Mouse (Mus musculus) thymus, adult 18-20 months (tissue): ENCODE data around the gene Nfasc.

Source experiments
- DNase-seq, 2 experiments: peaks; one replicate each; pipeline ENCODE4 v3.0.0; 2022; ENCODE audit warnings: mixed read lengths in 2 of 2

The Nfasc gene

DNA sequence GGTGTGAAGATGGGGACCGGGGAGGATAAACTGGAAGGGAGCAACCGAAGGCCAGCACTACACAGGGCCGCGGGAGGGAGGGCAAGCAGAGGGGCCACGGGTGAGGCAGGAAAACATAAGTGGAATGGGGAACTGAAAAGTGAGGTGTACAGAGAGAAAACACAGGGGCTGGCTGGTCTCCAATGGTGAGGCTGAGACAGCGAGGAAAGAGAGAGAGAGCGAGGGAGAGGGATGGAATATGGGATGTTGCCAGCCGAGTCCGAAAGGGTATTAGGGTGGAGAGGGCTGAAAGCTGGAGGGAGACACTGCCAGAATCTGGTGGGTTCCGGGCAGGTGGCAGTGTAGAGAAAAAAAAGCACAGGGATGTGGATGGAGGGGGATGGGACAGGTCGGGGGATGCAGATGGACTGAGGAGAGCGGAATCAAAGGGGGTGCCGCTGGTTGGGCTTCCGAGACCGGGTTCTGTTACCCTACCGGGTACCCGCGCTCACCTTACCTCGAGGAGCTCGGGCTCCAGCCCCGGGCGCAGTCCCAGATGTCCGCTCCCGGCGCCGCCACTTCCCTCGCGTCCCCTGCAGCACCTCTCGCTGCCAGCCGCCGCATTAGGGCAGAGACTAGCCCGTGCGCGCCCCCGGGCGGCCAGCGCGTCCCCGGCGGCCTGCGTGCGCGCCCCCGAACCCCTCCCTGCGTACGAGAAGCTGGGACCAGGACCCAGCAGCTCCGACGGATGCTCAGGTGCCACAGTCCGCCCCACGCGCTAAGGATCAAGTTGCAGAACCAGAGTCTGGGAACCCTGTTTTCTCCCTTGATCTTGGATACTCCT lies at the start of gene Nfasc:
TSS of gene Nfasc (minus strand) at position 623 of the 823 bp plus-strand sequence.
- DNase-seq, result no peak

DNA sequence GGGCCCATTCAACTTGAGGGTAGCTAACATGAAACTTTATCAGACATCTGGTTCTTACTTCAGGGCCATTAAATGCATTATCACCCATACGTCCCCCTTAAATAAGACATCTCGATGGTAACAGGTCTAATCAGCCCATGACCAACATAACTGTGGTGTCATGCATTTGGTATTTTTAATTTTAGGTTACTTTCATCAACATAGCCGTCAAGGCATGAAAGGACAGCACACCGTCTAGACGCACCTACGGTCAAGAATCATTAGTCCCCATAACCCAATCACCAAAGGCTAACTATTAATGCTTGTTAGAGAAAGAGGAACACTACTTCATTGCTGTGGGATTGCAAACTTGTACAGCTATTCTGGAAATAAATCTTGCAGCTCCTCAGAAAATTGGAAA lies 49.5 kb upstream of the Nfasc start:
- DNase-seq, result no peak

DNA sequence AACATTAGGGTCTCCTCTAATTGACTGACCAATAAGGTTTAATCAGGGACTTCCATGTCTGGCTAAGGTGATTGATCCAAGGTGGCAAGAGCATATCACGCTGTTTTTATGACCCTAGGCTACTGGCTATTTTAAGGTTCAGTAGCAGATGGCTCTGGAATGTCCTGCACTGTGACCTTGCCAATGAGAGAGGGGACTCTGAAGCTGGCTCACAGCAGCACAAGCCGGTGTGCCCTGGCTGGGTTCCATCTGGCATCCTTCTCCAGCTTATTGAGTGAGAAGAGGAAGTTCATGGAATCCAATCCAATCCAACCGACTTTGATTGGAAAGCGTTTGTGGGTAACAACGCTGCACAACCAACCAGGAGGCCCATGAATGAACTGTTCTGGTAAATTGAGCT lies 45.3 kb upstream of the Nfasc start:
- DNase-seq, result no peak

DNA sequence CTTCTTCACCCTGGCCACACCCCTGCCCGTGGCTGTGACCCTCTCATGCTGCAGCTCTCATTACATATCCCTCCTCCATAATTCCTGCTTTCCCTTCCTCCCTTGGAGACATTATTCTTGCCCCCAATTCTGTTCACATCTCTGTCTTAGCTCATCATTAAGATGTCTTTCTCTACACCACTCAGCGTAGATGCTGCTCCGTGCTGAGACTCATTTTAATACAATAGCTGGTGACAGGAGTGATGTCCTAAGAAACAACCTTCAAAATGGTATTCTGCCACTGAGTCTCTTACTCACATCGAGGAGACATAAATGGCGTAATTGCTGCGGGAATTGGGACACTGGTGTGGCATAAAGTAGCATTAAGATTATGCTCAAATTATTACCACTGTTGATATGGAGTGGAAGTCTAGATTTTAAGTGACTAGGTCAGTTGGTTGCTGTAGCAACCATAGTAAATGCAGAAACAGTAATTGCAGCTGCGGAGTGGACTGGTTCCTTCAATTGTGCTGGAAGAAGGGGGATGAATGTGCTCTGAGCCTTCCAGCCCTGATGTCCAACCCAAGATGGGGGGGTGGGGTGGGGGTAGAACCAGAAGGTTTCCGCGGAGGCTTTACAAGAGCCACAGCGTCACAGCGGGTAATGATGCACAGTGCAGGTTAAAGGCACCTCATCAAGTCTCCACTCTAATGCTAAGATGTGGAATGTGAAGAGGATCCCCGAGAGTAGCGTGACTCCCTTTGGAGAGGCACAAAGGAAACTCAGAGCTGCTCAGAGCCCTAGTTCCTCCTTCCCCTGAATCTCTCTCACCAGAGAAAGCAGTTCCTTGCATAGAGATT lies 40.2 kb upstream of the Nfasc start:
- DNase-seq, result no peak

DNA sequence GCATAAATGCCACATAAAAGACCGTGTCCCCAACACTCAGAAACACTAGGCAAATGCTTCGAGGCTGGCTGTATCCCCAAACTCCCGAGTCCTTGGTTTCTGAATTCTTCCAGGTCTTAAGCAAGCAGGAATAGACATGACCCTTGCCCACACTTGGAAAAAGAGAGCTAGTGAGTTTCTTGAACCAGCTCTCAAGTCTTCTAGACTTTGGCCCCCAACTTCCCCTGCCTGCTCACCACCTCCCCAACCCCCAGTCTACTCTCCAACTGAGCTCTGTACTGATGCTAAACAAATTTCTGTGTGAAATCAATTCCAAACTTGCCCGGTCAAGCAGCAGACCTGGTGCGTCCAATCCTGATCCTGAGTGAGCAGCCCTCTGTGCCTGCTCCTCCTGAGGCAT lies 39.4 kb upstream of the Nfasc start:
- no peak for DNase-seq

DNA sequence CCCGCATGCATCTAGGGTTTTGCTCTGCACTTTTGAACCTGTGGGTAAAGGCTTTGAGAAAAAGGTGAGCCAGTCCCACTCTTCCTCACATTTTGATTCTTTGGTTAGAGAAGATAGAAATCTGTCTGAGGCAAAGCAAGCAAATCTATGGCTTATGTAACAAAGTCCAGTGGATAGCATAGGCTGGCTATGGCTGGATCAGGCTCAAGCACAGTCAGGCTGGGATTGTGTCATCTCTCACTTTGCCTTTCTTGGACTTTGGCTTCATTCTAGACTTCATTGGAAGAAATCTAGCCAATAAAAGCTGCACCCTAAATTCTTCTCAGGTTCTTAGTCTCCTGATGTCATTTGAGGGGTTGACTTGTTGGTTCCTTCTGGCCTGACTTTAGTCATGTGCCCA lies 38.7 kb upstream of the Nfasc start:
- DNase-seq, result no peak

DNA sequence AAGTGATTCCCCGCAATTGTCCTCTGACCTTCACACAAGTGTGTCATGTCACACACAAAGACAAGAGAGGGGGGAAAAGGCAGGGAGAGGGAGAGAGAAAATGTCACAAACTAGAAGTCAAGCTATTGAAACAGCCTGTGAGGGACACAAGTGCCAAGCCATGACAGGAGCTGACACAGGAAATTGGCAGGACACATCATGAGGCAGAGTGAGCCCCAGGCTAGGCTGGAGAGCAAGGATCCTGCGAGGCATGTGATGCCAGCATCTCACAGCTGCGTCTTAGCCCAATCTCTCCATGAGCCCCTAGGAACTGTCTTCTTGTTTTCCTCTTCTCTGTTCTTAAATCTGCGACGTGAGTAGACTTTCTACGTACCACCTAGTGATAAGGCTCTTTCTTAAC lies 33.4 kb upstream of the Nfasc start:
- no peak for DNase-seq

DNA sequence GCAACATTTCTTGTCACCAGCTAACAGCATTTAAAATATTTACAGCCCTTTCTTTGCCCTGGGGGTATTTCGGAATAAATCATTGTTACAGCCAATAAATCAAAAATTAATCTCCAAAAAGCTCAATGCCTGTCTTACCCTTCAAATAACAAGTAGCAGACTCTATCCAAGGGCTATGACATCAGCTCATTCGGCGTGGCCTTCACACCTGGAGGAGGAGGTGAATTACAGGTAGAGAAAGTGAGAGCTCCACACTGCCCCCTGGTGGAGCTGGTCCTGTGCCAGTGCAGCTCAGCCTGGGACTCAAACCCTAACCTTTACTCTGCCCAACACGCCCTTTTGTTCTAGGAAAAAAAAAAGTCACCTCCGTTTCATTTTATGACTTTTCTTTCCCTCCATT lies 29.8 kb upstream of the Nfasc start:
- DNase-seq, result no peak

DNA sequence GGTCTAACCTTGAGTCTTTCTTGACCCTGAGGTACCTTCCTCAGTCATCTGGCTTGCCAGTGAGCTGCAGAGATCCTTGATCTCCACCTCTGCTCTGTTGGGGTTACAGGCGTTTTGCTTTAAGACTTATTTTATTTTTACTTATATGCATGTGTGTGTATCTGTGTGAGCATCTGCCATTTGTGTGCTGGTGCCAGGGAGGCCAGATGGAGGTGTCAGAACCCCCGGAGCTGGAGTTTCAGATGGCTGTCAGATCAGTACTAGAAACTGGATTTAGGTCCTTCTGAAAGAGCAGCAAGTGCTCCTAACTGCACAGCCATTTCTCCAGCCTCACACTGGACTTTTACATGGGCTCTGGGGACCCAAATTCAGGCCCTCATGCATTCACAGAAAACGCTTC lies 28.0 kb upstream of the Nfasc start:
- DNase-seq, result no peak

DNA sequence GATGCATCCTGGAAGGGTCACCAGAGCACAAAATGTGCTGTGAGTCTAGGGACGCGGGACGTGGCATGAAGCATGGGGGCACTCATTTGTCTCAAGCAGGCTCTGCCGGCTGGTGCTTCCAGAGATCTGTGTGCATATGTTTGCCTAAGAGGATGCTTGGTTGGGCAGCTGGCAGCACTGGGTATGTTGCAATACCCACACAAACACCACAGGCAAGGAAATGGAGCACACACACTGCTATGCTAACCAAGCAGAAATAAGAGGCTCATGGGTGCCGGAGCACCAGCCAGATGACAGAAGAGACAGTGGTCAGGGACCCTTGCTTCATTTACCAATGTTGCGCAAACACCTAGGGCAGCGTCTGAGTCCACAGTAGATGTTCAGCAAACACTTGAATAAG lies 25.8 kb upstream of the Nfasc start:
- no peak for DNase-seq

DNA sequence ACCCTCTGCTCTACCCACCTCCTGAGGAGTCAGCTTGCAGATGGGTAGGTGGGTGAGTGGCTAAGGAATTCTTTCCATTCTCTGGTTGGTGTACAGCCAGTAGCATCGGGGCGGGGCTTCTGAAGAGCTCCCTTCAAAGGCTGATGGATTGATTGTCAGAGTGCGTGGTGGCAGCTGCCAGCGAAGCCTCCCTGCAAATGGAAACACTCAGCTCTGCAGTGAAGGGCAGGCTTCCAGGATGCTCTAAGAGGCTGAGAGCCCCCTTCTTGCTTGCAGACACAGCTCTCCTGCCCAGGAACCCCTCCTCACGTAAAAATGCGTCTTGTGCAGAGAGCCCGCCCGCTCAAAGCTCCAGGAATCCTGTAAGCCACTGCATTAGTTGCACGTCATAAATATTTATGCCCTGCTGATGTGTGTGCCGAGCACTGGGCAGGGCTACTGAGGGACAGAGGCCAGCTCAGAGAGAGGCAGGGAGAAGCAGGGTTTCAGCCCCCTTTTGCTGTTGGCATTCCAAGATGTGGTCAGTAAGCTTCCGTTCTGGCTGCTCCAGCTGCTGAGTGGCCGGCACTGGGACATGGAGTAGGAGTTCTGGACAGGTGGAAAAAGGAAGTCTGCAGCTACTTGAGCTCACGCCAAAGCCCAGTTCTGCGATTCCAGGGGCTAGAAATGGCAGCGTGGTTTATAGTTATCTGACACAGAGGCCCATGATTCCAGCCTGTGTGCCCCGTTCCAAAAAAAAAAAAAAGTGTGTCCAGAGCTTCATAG lies 24.5 kb upstream of the Nfasc start:
- DNase-seq, result no peak

DNA sequence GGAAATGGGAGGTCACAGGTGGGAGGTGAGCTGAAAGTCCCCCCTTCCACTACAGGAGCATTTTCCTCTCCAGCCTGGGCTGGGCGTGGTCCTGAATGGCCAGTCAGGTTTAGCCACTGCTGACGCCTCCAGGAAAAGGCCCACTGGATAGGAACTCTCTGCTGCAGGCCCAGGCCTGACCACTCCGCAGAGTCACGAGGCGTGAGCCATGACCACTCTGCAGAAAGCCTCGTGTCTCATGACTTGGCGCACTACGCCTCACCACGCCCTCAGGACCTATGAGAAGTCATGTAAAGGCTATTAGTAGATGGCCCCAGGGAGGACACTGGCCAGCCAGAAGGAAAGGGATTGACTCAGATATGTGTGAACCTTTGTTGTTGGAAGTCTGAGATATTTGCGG lies 23.6 kb upstream of the Nfasc start:
- DNase-seq, result no peak

DNA sequence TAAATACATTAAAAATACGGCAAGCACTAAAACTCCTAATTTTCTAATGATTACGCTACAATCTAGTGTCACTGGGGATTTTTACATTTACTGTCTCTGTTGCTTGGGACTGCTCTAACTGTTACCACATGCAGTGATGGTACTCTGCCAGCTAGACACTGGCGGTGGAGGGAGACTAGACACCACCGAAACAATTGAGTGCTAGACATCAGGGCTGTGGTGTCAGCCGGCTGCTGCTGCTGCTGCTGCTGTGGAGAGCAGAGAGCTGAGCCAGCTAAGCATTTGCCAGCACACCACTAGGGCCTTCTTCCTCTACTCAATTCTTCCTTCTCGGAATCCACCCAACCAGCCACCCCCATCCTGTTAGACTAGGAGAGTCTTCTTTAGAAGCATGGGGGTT lies 17.8 kb upstream of the Nfasc start:
- DNase-seq, result no peak

DNA sequence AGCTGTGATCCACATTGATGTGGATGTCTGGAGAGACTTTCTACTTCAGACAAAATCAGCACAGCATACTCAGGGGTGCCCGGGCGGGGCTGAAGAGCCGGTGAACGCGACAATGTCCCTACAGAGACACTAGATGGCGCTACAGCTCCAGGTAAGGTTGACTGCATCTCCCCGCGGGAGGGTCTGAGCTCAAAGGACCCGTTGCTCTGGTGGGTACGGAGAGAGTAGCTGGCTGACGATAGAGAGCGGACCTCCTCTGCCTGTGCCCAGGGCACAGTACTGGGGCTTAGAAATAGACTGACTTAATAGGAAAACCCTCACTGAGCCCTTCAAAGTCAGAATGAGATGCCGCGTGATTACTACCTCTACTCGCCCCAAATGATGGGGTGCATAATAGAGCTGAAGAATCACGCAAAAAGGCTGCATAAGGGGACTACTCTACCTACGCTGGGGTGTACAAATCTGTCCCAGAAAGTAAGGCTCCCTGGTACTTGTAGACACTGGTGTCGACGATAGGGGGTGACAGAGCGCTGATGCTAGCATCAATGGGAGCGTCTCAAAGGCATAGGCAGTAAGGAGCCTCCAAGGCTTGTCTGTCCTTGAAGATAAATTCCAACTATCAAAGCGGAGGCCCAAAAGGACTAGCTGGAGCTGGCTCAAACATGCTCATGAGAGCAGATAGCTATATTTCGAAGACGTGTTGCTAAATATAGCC lies 17.2 kb upstream of the Nfasc start:
- DNase-seq, result peak in 1 of 2 experiments; percentile 7

DNA sequence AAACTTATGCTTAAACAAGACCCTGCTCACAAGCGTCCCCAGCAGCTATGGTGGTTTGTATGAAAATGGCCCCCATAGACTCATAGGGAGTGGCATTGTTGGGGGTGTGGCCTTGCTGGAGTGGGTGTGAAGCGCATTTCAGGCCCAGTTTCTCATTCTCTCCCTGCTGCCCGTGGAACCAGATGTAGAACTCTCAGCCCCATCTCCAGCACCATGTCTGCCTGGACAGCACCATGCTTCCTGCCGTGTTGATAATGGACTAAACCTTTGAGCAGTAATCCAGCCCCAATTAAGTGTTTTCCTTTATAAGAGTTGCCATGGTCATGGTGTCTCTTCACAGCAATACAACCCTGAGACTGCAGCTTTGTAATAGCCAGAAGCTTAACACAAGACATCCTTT lies 13.6 kb upstream of the Nfasc start:
- DNase-seq, result no peak

DNA sequence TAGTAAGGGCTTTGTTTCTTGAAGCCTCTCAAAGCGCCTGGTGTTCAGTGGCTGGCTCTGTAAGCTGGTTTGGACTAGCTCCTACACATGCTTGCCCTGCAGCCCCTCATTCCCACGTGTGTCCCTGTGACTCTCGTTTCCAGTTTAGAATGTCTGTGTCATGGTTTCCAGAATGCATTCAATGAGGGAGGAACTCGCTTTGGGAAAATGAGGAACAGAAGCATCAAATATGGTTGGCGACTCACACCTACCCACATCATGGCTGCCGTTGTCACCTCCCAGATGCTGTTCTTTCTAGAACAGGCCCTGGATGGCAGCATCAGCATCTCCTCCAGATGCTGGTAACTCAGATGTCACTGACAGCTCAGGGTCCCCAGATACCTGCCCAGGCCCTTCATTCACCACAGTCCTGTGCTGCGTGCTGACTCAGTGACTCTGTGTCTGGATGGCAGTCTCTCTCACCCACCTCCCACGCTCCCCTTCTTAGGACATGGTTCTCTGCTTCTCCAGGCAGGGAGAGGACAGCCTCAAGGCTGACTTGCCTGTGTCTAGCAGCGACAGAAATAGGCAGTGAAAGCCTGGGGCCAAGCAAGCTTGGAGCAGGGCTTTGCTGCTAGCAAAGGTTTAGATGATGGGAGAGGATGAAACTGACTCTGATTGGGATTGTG lies 7.8 kb upstream of the Nfasc start:
- no peak for DNase-seq

DNA sequence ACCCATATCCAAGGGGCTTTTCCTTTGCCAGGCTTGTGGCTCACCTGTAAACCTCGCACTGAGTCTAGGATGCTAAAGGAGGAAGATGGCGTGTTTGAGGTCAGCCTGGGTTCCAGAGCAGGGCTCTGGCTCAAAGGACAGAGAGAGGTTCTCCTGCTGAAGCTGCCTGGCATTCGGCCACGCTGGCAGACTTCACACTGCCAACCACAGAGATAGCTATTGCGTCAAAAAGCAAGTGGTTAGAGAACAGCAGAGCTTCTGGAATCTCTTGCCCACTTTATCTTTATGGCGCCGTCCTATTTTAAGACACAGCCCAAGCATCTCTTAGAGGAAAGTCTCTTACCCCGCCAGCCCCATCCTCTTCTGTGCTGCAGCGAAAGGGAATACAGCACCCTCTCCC lies 4.7 kb upstream of the Nfasc start:
- no peak for DNase-seq

DNA sequence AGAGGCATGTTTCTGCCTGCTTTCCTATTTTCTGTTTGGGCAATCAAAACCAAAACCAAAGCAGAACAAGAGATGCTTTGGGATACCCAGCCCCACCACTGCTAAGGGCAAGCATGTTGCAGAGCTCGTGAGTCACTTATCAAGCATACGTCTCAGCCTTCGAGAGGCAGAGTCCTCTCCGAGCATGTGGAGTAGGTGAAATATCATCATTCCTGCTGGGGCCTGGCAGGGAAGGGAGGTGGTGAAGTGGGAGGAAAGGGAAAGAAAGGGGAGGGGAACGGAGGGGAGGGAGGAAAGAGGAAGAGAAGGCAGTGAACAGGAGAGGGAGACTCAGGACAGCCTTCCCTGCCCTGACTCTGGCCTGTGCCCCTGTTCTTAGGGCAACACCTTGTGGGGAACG lies 4.0 kb upstream of the Nfasc start:
- no peak for DNase-seq

DNA sequence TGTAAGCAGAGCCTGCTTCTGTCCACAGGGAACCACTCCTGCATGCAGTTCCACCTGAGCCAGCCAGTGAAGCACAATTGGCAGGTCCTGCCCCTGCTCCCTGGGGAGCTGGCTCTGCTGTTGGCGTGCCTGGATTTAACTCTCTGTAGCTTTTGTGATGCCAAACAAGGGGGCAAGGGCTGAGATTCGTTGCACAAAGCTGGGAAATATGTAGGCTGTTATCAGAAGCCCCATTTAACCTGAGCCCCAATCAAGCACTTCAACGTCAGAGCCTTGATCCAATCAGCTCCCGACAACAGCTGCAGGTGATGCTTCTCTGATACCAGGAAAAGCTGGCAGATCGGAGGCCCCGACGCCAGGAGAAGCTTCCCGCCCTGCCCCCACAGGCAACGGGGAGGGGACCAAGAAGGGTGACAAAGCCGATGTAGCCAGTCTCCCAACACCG lies 2.5 kb downstream of the Nfasc start:
- DNase-seq, result no peak

DNA sequence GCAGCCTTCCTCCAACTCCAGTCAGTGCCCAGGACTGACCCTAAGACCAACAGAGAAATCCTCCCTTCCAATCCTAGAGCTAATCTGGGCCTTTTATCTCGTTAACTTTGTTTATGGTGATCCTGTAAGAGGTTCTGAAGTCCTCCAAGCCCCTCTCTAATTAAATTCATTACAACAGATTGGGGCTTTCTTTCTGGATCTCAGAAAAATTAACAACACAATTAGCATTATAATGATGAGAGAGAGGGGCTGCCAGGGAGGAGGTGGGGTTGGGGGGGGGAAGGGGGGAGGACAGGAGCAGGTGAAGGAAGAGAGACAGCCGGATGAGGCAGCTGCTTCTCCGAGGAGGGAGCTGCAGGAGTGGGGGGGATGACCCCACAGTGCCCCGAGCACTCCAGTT lies 5.4 kb downstream of the Nfasc start:
- DNase-seq, result no peak

DNA sequence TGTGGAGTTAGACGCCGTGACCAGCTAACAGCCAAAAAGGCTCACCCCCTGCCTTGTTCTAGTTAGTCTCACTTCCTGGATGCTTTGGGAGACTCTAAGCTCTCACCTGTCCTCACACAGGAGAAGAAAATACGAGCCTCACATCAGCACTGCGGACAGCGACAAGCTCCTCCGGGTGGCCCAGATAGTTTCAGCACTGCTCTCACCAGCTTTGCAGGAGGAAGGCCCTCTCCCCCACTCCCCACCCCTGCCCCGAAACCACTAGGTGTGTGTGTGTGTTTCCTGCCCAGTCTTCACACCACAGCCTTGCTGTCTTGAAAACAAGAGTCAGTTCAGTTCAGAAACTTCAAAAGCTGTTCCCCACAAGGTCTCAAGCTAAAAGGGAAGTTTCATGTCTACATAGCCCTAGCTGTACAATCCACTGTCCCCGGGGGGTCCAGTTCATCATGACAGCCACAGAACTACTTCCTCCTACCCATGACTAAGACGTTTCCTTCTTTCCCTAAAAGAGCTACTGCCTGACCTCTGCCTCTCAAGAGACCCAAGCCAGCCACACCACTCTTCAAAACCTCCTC lies 7.6 kb downstream of the Nfasc start:
- no peak for DNase-seq

DNA sequence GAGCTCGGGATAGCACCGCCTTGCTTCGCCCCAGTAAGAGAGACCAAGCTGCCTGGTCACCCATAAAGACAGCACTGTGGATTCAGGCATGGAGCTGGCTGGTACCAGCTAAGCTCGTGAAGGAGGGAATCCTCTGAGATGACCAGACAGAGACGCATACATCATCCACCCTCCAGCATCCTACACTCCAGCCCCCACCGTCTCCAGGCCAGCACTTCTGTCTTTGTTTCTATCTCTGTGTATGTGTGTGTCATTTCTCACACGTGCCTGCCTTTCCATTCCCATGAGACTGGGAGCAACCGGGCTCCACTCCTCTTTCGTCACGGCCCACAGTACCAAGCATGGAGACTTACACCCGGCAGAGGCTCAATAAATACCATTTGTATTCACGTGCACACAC lies 9.3 kb downstream of the Nfasc start:
- no peak for DNase-seq
